ENCODE assay signal across 9 mouse cellular contexts in the genomic region with DNA sequence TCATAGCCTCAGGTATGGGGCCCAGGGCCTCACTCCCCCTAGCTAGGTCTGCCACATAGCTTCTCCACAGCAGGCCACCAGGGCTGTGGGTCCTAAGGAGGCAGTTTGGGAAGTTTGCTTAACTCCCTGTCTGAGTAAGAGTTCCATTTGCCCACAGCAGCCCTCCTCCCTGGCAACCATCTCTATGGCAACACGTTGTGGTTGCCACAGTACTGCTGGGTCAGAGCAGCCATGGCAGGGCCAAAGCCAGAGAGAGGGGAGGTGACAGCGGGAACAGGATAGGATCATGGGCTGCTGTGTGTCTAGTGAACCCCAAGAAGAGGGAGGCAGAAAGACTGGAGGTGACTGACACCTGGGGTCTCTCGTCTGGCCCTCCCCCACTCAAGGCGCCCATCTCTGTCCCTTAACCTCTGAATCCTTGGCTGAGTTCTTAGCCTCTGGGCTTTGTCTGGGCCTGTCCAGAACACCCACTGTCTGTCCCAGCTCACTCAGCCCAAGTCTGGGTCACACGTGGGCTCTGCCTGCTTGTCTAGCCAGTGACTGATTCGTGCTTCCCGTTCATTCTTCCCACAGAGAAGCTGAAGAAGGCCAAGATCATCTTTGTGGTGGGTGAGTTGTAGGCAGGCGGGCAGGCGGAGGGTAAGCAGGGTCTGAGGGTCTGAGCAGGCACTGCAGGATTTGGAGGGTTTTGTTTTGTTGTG. TPM values are rescaled to one million over a fixed set of nuclear protein-coding genes. Genes with fewer than 3 reads are reported as not detected.
DNase-seq lines count a peak whose midpoint lies in the region; ATAC-seq and TF ChIP-seq lines count a peak whose summit lies in the region.
"Had no signal": no experiment of that assay in that cellular context is flagged by ENCODE, and none has a peak within 500 bp of the region (broad histone marks: within the 10 kb centered on the region; RNA-seq: fewer than 3 reads in every experiment).

No protein-coding gene starts in this region.

- no peak for TF ChIP-seq POLR2A in kidney, adult 2 months (IDR thresholded peaks at IDR 0.05; ENCODE audit: low read depth, low read length)

- peak overlapping the region; percentile 91 for H3K27ac ChIP-seq in heart, embryonic 10.5 days
- peak overlapping the region; percentile 12 for H3K27ac ChIP-seq in forebrain, embryonic 11.5 days (ENCODE audit: low read depth, low read length)
- no peak overlapping the region for H3K27ac ChIP-seq in kidney, adult 2 months (ENCODE audit: insufficient read depth, low read depth, low read length)
- H3K27ac ChIP-seq: liver, embryonic 15.5 days had no signal

- intact Hi-C loops in heart, postnatal 25 days (cut with DNase I) = no loop called here

- DNase-seq in heart, embryonic 10.5 days (ENCODE audit: low spot score) = no peak
- no peak for DNase-seq in heart, postnatal 25 days (ENCODE audit: low spot score)
- DNase-seq in Muller cell, postnatal 12 days (ENCODE audit: inconsistent ontology term) = peak; percentile 95
- peak; percentile 84 for DNase-seq in forebrain, embryonic 11.5 days (ENCODE audit: low spot score)
- DNase-seq in kidney, adult 2 months = peak; percentile 66
- peak; percentile 76 for DNase-seq in lung, postnatal 25 days (ENCODE audit: low spot score)
- peak; percentile 36 for DNase-seq in testis, postnatal 14 days (ENCODE audit: low spot score)
- DNase-seq in spleen, postnatal 10 days (ENCODE audit: low spot score in 2 of 2) = no peak

- H3K9me3 ChIP-seq in heart, embryonic 10.5 days = no peaks in the 10 kb centered on the region
- no peaks in the 10 kb centered on the region for H3K9me3 ChIP-seq in forebrain, embryonic 11.5 days (ENCODE audit: control insufficient read depth, low read length)
- H3K9me3 ChIP-seq: liver, embryonic 15.5 days had no signal

- H3K4me2 ChIP-seq in forebrain, embryonic 11.5 days (ENCODE audit: low read depth, low read length, severe bottlenecking) = peak overlapping the region; percentile 26; the same call in 1 of the 2 replicates
- H3K4me2 ChIP-seq: liver, embryonic 15.5 days had no signal

- 46% methylated on average over 9 of the region's 9 CpGs for WGBS in heart, embryonic 10.5 days
- 28% methylated on average over 9 of the region's 9 CpGs for WGBS in forebrain, embryonic 11.5 days
- 63% methylated on average over 9 of the region's 9 CpGs for WGBS in kidney, adult 2 months

- peaks cover 81% of the 10 kb centered on the region for H3K4me1 ChIP-seq in heart, embryonic 10.5 days
- peaks cover 18% of the 10 kb centered on the region for H3K4me1 ChIP-seq in forebrain, embryonic 11.5 days (replicated peaks; ENCODE audit: control insufficient read depth, insufficient read depth, low read length)
- H3K4me1 ChIP-seq in kidney, adult 2 months (ENCODE audit: control insufficient read depth, insufficient read depth, low read length) = no peaks in the 10 kb centered on the region

- no peak for TF ChIP-seq CTCF in kidney, adult 2 months (conservative IDR thresholded peaks at IDR 0.05; ENCODE audit: insufficient read depth, insufficient read length, low read depth, low read length)

- ATAC-seq in forebrain, embryonic 11.5 days (replicated peaks; ENCODE audit: low FRiP score) = peak; percentile 56

- H3K36me3 ChIP-seq in heart, embryonic 10.5 days = peaks cover 44% of the 10 kb centered on the region
- H3K36me3 ChIP-seq in forebrain, embryonic 11.5 days (ENCODE audit: control insufficient read depth, insufficient read depth, low read length) = no peaks in the 10 kb centered on the region
- H3K36me3 ChIP-seq in kidney, adult 2 months (ENCODE audit: control insufficient read depth, insufficient read depth, low read length) = no peaks in the 10 kb centered on the region
- H3K36me3 ChIP-seq: liver, embryonic 15.5 days had no signal

- H3K4me3 ChIP-seq in heart, embryonic 10.5 days = peak overlapping the region; percentile 53
- H3K4me3 ChIP-seq in forebrain, embryonic 11.5 days (ENCODE audit: low read depth, low read length) = no peak overlapping the region
- H3K4me3 ChIP-seq in kidney, adult 2 months (ENCODE audit: insufficient read depth, low read depth, low read length) = no peak overlapping the region; the same call in 1 of the 2 replicates
- H3K4me3 ChIP-seq: liver, embryonic 15.5 days had no signal

- peak overlapping the region; percentile 45 for H3K9ac ChIP-seq in forebrain, embryonic 11.5 days (ENCODE audit: low read length)
- H3K9ac ChIP-seq: liver, embryonic 15.5 days had no signal

- no peaks in the 10 kb centered on the region for H3K27me3 ChIP-seq in heart, embryonic 10.5 days (ENCODE audit: insufficient read depth, poor library complexity, severe bottlenecking)
- H3K27me3 ChIP-seq in forebrain, embryonic 11.5 days (ENCODE audit: control insufficient read depth, insufficient read depth, low read length) = no peaks in the 10 kb centered on the region
- H3K27me3 ChIP-seq in kidney, adult 2 months (replicated peaks; ENCODE audit: control insufficient read depth, insufficient read depth, low read length) = no peaks in the 10 kb centered on the region
- H3K27me3 ChIP-seq: liver, embryonic 15.5 days had no signal

RNA-seq across cellular contexts. Expression of gene Ak1, which starts 7.9 kb away (rescaled TPM):
- 179 and 305 TPM in 2 replicates for polyA plus RNA-seq in heart, embryonic 10.5 days (2016; fragmentation: Nextera tagmentation; extraction: Ambion mirVana)
- total RNA-seq in heart, postnatal 25 days (2021) = 100 to 1,000 TPM; 733 to 743 TPM
- polyA plus RNA-seq in forebrain, embryonic 11.5 days (2014; fragmentation: Nextera tagmentation; extraction: Ambion mirVana) = 18.9 and 20.6 TPM in 2 replicates
- 31.6 and 47.4 TPM in 2 replicates for polyA plus RNA-seq in kidney, adult 2 months (2012; rRNA removed)

RNA-seq across cellular contexts. Expression of gene Eng, which starts 17.0 kb away (rescaled TPM):
- 87.1 and 149 TPM in 2 replicates for polyA plus RNA-seq in heart, embryonic 10.5 days (2016; fragmentation: Nextera tagmentation; extraction: Ambion mirVana)
- 100 to 1,000 TPM; 126 to 140 TPM for total RNA-seq in heart, postnatal 25 days (2021)
- 25.5 and 25.9 TPM in 2 replicates for polyA plus RNA-seq in forebrain, embryonic 11.5 days (2014; fragmentation: Nextera tagmentation; extraction: Ambion mirVana)
- polyA plus RNA-seq in kidney, adult 2 months (2012; rRNA removed) = 228 and 289 TPM in 2 replicates

RNA-seq across cellular contexts. Expression of gene St6galnac6, which starts 29.9 kb away (rescaled TPM):
- polyA plus RNA-seq in heart, embryonic 10.5 days (2016; fragmentation: Nextera tagmentation; extraction: Ambion mirVana) = 25.1 and 28.4 TPM in 2 replicates
- 100 to 1,000 TPM; 104 to 110 TPM for total RNA-seq in heart, postnatal 25 days (2021)
- polyA plus RNA-seq in forebrain, embryonic 11.5 days (2014; fragmentation: Nextera tagmentation; extraction: Ambion mirVana) = 4.7 and 5.1 TPM in 2 replicates
- 21.1 and 23.6 TPM in 2 replicates for polyA plus RNA-seq in kidney, adult 2 months (2012; rRNA removed)

RNA-seq across cellular contexts. Expression of gene St6galnac4, which starts 42.5 kb away (rescaled TPM):
- 39.8 and 49.0 TPM in 2 replicates for polyA plus RNA-seq in heart, embryonic 10.5 days (2016; fragmentation: Nextera tagmentation; extraction: Ambion mirVana)
- 10 to 100 TPM; 17.7 to 21.4 TPM for total RNA-seq in heart, postnatal 25 days (2021)
- polyA plus RNA-seq in forebrain, embryonic 11.5 days (2014; fragmentation: Nextera tagmentation; extraction: Ambion mirVana) = 15.4 and 16.7 TPM in 2 replicates
- 7.0 and 7.2 TPM in 2 replicates for polyA plus RNA-seq in kidney, adult 2 months (2012; rRNA removed)

RNA-seq across cellular contexts. Expression of gene 9430097D07Rik, which starts 53.9 kb away (rescaled TPM):
- 0.09 and 0.15 TPM in 2 replicates for polyA plus RNA-seq in heart, embryonic 10.5 days (2016; fragmentation: Nextera tagmentation; extraction: Ambion mirVana)
- total RNA-seq in heart, postnatal 25 days (2021) = not detected
- polyA plus RNA-seq in forebrain, embryonic 11.5 days (2014; fragmentation: Nextera tagmentation; extraction: Ambion mirVana) = 0.35 TPM in 1 of 2 replicates, not detected in the other
- not detected in 2 replicates for polyA plus RNA-seq in kidney, adult 2 months (2012; rRNA removed)
- polyA plus RNA-seq: liver, embryonic 15.5 days had no signal

Comparison
In these comparisons a context has a peak if more than half of its experiments do, and no peak if none do; other contexts are left out.
1. DNase-seq: peak in Muller cell, postnatal 12 days (single experiment), forebrain, embryonic 11.5 days (single experiment), kidney, adult 2 months (single experiment), lung, postnatal 25 days (single experiment) and testis, postnatal 14 days (single experiment); none in heart, embryonic 10.5 days (single experiment), heart, postnatal 25 days (single experiment) and spleen, postnatal 10 days (0 of 2).